Mouse (Mus musculus) cortical plate, adult 2 months (tissue): ENCODE results near the gene Dek.

Source experiments
- CTCF ChIP-seq: fragments of 200-500 bp; IDR thresholded peaks from 2 replicates; pipeline ENCODE4 v1.5.1; 2011; ENCODE audit warnings: mild to moderate bottlenecking, control low read depth, low read length; ENCODE audit not compliant: insufficient read depth; ENCODE audit errors: extremely low read depth
- POLR2A ChIP-seq: fragments of 200-500 bp; IDR thresholded peaks from 2 replicates; pipeline ENCODE4 v1.6.1; 2011; ENCODE audit warnings: mild to moderate bottlenecking, low read length, control low read depth; ENCODE audit not compliant: insufficient read depth; ENCODE audit errors: extremely low read depth

DNA sequence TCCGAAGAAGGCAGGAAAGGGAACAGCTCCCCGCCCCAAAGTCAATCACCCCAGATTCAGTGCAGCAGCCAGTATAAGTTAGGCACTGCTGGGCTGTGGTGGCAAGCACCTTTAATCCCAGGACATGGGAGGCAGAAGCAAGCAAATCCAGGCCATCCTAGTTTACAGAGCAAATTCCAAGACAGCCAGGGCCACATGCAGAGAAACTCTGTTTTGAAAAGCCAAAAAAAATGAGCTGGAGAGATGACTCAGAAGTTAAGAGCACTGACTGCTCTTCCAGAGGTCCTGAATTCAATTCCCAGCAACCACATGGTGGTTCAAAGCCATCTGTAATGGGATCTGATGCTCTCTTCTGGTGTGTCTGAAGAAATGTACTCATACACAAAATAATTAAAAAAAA, 12.2 kb downstream of the Dek start:
- TF ChIP-seq CTCF (no peak), POLR2A (no peak)
